Mouse (Mus musculus): Measurements from ENCODE around the gene Gm19426.

DNA sequence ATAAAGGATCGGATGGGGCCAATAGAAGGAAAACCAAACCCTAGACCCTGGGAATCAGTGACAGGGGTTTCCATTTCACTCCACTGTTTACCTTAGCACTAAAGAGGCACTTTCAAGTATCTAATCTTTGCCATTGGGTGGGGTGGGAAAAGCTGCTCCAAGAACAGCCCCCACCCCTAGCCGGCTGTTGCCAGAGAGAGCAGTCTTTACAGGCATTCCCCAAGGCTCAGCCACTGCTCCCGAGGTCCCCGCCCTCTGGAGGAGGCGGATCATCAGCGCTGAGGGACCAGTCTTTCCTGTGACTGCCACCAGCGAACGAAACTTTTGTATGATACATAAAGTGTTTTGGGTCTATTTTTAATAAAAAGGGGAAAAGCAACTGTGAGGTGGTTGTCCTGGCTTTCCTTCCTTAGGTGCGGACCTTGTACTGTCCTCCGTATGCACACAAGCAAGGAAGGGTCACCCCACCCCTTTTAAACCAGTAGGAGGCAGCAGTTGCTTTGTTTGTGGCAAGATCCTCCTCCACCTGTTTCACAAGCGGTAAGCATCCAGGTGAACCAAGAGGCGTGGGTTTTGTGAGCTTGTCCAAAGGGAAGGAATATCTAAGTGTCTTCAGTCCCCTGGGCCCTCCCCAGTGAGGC, 5.1 kb downstream of the Gm19426 start:
- TF ChIP-seq NELFE (IDR thresholded peaks at IDR 0.05; ENCODE audit: low read depth, low read length): no peak
- TF ChIP-seq ELF1 (IDR thresholded peaks at IDR 0.05; ENCODE audit: low read depth, low read length): no peak
- TF ChIP-seq TAL1 (IDR thresholded peaks at IDR 0.05; ENCODE audit: low read length): no peak
- peak in 1 of 3 experiments; percentile 7; a peak in 1 of 6 replicates for TF ChIP-seq CTCF (IDR thresholded peaks at IDR 0.05 in 2 of 3, conservative IDR thresholded peaks at IDR 0.05 in 1 of 3; ENCODE audit: control insufficient read depth in 1 of 3, insufficient read depth in 1 of 3, low read depth in 2 of 3, low read length in 3 of 3, poor library complexity in 1 of 3, severe bottlenecking in 1 of 3)
- TF ChIP-seq EP300 (IDR thresholded peaks at IDR 0.05; ENCODE audit: low read depth in 1 of 2, low read length in 2 of 2): no peak
- TF ChIP-seq POLR2A (IDR thresholded peaks at IDR 0.05; ENCODE audit: control insufficient read depth in 1 of 2, insufficient read depth in 1 of 2, low read depth in 1 of 2, low read length in 2 of 2, poor library complexity in 1 of 2): no peak
- no peak for TF ChIP-seq ZNF384 (IDR thresholded peaks at IDR 0.05; ENCODE audit: low read depth, low read length)
